Mouse (Mus musculus): ENCODE measurements around the gene Limch1.

The Limch1 gene

GRCm38 (mm10) chr5:67099393-67100271 is 354.0 kb downstream of the Limch1 start:
- DNase-seq (ENCODE audit: low read depth, low spot score): no peak

- no peak for DNase-seq (ENCODE audit: low read depth, low spot score)
Observed at GRCm38 (mm10) chr5:67100564-67101394, 355.2 kb downstream of the Limch1 start.

- no peak for DNase-seq (ENCODE audit: low read depth, low spot score)
Observed at GRCm38 (mm10) chr5:67101395-67101760, 355.8 kb downstream of the Limch1 start.

- no peak for DNase-seq (ENCODE audit: low read depth, low spot score)
Observed at GRCm38 (mm10) chr5:67101793-67102600, 356.4 kb downstream of the Limch1 start.

GRCm38 (mm10) chr5:67103016-67103415 is 357.4 kb downstream of the Limch1 start:
- no peak for DNase-seq (ENCODE audit: low read depth, low spot score)

GRCm38 (mm10) chr5:67106261-67106660 is 360.6 kb downstream of the Limch1 start:
- DNase-seq (ENCODE audit: low read depth, low spot score): no peak
